In the genomic region with DNA sequence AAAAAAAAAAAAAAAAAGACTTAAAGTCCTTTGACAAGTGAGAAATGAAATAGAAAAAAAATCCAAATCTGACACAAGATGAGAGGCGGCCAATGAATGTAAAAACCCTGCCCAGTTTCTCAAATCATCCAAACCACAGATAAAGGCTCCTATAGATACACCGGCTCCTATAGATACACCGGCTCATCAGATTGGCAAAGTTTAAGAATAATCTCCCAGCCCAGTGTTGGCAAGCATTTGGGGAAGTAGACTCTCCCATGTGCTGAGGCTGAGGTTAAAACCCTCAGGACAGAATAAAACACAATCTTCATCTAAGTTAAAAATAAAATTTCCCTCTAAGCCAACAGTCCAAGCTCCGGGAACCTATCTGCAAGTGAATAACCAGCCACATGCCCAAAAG, we compare ENCODE assay signal across 14 mouse cellular contexts.
"Had no signal": no experiment of that assay in that cellular context is flagged by ENCODE, and none has a peak within 500 bp of the region (broad histone marks: within the 10 kb centered on the region; RNA-seq: fewer than 3 reads in every experiment).

No protein-coding gene starts in this region.

- DNase-seq: lung, adult 18-20 months; lung, embryonic 14.5 days; lung, postnatal 10 days; lung, postnatal 4 days; right cerebral cortex, postnatal 25 days; right cerebral cortex, postnatal 4 days; spleen, adult 18-20 months; thymus, adult 18-20 months; thymus, postnatal 14 days; thymus, postnatal 36 days had no signal

- H3K4me3 ChIP-seq: midbrain, embryonic 13.5 days; midbrain, embryonic 15.5 days; neural tube, embryonic 12.5 days had no signal

- ATAC-seq: midbrain, embryonic 13.5 days; midbrain, embryonic 15.5 days had no signal

- H3K27ac ChIP-seq: liver, embryonic 14.5 days; midbrain, embryonic 13.5 days; midbrain, embryonic 15.5 days; neural tube, embryonic 12.5 days had no signal
